Mouse (Mus musculus): Measurements from ENCODE around the gene Ppp1r12b. TPM values are rescaled to one million over a fixed set of nuclear protein-coding genes. Genes with fewer than 3 reads are reported as not detected.

The Ppp1r12b gene
- total and polyA plus RNA-seq, 2 experiments = 2.2 to 5.0 TPM

DNA sequence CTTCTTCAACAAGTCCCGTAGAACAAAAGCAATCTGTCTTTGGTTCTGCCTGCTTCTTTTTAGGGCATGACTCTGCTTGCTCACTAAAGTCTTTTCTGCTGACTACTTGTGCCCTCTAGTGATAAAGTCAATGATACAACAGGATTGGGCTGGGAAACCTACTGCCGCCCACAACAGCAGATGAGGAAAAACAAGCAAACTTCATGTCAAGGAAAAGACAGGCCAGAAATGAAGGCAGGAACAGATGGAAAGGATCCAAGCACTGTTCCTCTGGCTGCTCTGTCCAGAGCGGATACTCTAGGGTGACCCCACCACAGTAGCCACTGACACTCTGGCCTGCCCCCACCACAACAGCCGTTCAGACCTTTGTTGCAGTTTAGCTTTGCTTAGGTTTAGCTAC lies 126.1 kb downstream of the Ppp1r12b start:
- 79% methylated on average over 4 of the region's 4 CpGs for WGBS
- peak; percentile 21 for DNase-seq (ENCODE audit: extremely low read depth, low read depth, low spot score)
- no peaks in the 10 kb centered on the region for H3K27me3 ChIP-seq (ENCODE audit: control insufficient read depth, insufficient read depth, low read length)
- H3K4me1 ChIP-seq (ENCODE audit: control insufficient read depth, insufficient read depth, low read length) = no peaks in the 10 kb centered on the region
- no peak overlapping the region for H3K9ac ChIP-seq (ENCODE audit: low read depth, low read length)
- H3K79me2 ChIP-seq (ENCODE audit: control insufficient read depth, insufficient read depth, low read length) = no peaks in the 10 kb centered on the region
- H3K36me3 ChIP-seq (ENCODE audit: control insufficient read depth, insufficient read depth, low read length) = peaks cover 11% of the 10 kb centered on the region
- H3K4me3 ChIP-seq (ENCODE audit: insufficient read depth, low read depth, low read length) = no peak overlapping the region
- H3K27ac ChIP-seq (replicated peaks; ENCODE audit: insufficient read depth, low read depth, low read length) = no peak overlapping the region
- TF ChIP-seq CTCF (IDR thresholded peaks at IDR 0.05; ENCODE audit: low read depth, low read length) = 0 out of 2 replicates have a peak, but pooled peaks have one; percentile 9
- TF ChIP-seq POLR2A (IDR thresholded peaks at IDR 0.05; ENCODE audit: extremely low read depth, insufficient read depth, low read length) = no peak

DNA sequence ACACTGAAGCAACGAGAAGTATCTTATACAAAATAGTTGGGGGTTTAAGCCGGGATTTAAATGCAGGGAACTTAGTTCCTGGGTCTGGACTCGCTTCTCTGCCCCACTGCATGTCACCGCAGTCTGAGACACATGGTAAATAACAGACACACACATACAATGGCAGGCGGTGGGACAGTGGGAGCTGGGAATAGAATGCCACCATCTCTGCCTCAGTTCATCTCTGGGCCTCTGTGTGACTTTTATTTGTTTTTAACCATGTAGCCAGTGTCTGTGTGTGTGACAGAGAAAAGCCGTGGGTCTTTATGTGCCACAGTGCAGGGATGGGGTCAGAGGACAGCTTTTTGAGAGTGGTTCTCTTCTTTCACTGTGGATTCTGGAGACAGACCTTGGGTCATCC lies 130.8 kb downstream of the Ppp1r12b start:
- no peak for DNase-seq (ENCODE audit: extremely low read depth, low read depth, low spot score)
- no peak for TF ChIP-seq POLR2A (IDR thresholded peaks at IDR 0.05; ENCODE audit: extremely low read depth, insufficient read depth, low read length)
- TF ChIP-seq CTCF (IDR thresholded peaks at IDR 0.05; ENCODE audit: low read depth, low read length) = no peak
- WGBS = 91% methylated on average over 6 of the region's 6 CpGs
- Histone ChIP-seq H3K27me3 (ENCODE audit: control insufficient read depth, insufficient read depth, low read length) (no peaks in the 10 kb centered on the region), H3K27ac (replicated peaks; ENCODE audit: insufficient read depth, low read depth, low read length) (no peak overlapping the region), H3K9ac (ENCODE audit: low read depth, low read length) (no peak overlapping the region), H3K36me3 (ENCODE audit: control insufficient read depth, insufficient read depth, low read length) (0 out of 2 replicates have a peak, but pooled peaks cover 2% of the 10 kb centered on the region), H3K4me3 (ENCODE audit: insufficient read depth, low read depth, low read length) (no peak overlapping the region), H3K4me1 (ENCODE audit: control insufficient read depth, insufficient read depth, low read length) (no peaks in the 10 kb centered on the region), H3K79me2 (ENCODE audit: control insufficient read depth, insufficient read depth, low read length) (no peaks in the 10 kb centered on the region)

DNA sequence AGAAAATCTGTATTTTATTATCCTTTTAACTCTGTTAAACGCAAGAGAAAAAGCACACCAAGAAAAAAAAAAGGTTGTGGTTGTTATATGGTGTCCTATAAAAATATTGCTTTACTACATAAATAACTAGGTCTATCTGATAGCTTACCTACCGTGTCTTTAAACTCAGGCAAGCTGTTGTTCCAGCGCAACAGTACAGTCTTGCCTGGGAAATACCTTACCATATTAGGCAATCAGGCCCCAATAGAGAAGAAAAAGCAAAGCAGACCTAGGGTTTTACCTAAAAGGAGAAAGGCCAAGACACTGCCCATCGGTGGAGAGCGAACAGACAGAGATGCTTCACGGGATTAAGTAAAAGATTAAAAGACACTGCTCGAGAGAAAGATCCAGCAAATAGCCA lies 131.9 kb downstream of the Ppp1r12b start:
- no peak for DNase-seq (ENCODE audit: extremely low read depth, low read depth, low spot score)
- 82% methylated on average over 7 of the region's 7 CpGs for WGBS
- Histone ChIP-seq H3K27me3 (ENCODE audit: control insufficient read depth, insufficient read depth, low read length) (no peaks in the 10 kb centered on the region), H3K4me3 (ENCODE audit: insufficient read depth, low read depth, low read length) (no peak overlapping the region), H3K36me3 (ENCODE audit: control insufficient read depth, insufficient read depth, low read length) (0 out of 2 replicates have a peak, but pooled peaks cover 2% of the 10 kb centered on the region), H3K9ac (ENCODE audit: low read depth, low read length) (no peak overlapping the region), H3K4me1 (ENCODE audit: control insufficient read depth, insufficient read depth, low read length) (no peaks in the 10 kb centered on the region), H3K27ac (replicated peaks; ENCODE audit: insufficient read depth, low read depth, low read length) (no peak overlapping the region), H3K79me2 (ENCODE audit: control insufficient read depth, insufficient read depth, low read length) (no peaks in the 10 kb centered on the region)
- TF ChIP-seq POLR2A (IDR thresholded peaks at IDR 0.05; ENCODE audit: extremely low read depth, insufficient read depth, low read length) = no peak
- no peak for TF ChIP-seq CTCF (IDR thresholded peaks at IDR 0.05; ENCODE audit: low read depth, low read length)

DNA sequence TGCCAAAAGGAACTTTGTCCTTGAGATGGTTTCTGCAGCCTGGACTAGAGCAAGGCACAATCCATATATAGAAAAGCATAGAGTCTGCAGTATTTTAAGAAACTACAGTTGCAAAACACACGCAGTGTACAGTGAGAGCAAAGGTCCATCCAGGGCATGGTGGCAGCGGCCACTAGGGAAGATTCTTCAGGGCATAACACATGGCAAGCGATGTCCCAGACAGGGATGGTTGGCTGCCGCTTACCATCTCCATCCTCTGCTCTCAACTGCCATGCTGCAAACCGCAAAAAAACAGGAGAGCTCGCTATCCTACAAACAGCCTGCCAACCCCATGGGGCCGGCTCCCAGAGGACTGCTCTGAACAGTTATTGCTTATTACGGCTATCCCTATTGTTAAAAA lies 132.4 kb downstream of the Ppp1r12b start:
- 90% methylated on average over 8 of the region's 8 CpGs for WGBS
- Histone ChIP-seq H3K9ac (ENCODE audit: low read depth, low read length) (no peak overlapping the region), H3K4me3 (ENCODE audit: insufficient read depth, low read depth, low read length) (no peak overlapping the region), H3K4me1 (ENCODE audit: control insufficient read depth, insufficient read depth, low read length) (no peaks in the 10 kb centered on the region), H3K27me3 (ENCODE audit: control insufficient read depth, insufficient read depth, low read length) (no peaks in the 10 kb centered on the region), H3K27ac (replicated peaks; ENCODE audit: insufficient read depth, low read depth, low read length) (no peak overlapping the region), H3K79me2 (ENCODE audit: control insufficient read depth, insufficient read depth, low read length) (no peaks in the 10 kb centered on the region), H3K36me3 (ENCODE audit: control insufficient read depth, insufficient read depth, low read length) (0 out of 2 replicates have a peak, but pooled peaks cover 2% of the 10 kb centered on the region)
- TF ChIP-seq POLR2A (IDR thresholded peaks at IDR 0.05; ENCODE audit: extremely low read depth, insufficient read depth, low read length) = no peak
- TF ChIP-seq CTCF (IDR thresholded peaks at IDR 0.05; ENCODE audit: low read depth, low read length) = no peak
- no peak for DNase-seq (ENCODE audit: extremely low read depth, low read depth, low spot score)

DNA sequence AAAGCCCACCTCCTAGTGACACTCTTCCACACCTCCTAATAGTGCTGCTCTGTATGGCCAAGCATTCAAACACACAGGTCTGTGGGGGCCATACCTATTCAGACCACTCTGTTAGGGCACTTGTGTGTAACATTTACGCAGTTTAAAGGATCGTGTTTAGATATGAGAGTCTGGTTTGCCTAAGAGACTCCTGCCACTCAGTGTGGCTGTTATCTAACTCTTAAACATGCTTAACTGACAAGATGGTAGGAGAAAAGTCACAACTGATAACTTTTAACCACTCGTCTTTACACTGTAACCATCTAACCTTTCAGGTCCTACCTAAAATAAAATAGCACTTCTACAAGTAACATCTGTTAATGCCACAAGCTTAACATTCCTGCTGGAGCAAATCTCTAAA lies 134.9 kb downstream of the Ppp1r12b start:
- no peak for DNase-seq (ENCODE audit: extremely low read depth, low read depth, low spot score)
- no peak for TF ChIP-seq CTCF (IDR thresholded peaks at IDR 0.05; ENCODE audit: low read depth, low read length)
- Histone ChIP-seq H3K36me3 (ENCODE audit: control insufficient read depth, insufficient read depth, low read length) (no peaks in the 10 kb centered on the region), H3K27me3 (ENCODE audit: control insufficient read depth, insufficient read depth, low read length) (no peaks in the 10 kb centered on the region), H3K79me2 (ENCODE audit: control insufficient read depth, insufficient read depth, low read length) (no peaks in the 10 kb centered on the region), H3K27ac (replicated peaks; ENCODE audit: insufficient read depth, low read depth, low read length) (no peak overlapping the region), H3K4me1 (ENCODE audit: control insufficient read depth, insufficient read depth, low read length) (no peaks in the 10 kb centered on the region), H3K9ac (ENCODE audit: low read depth, low read length) (no peak overlapping the region), H3K4me3 (ENCODE audit: insufficient read depth, low read depth, low read length) (no peak overlapping the region)
- 96% methylated on average over 3 of the region's 3 CpGs for WGBS

DNA sequence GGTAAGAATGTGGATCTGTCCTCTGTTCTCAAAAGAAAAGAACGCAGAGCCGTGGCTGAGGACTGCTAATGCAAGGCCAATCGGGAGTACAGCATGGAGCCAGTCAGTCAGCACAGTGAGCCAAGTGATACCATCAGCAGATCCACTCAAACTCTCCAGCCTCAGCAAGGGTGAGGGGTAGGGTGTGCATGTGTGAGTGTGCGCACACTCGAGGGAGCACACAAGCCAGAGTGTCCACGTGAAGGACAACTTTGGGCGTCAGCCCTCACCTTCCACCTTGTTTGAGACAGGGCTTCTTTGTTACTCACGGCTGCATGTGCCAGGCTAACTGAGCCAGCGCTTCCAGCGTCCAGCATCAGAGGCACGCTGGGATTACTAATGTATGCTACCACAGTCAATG lies 136.5 kb downstream of the Ppp1r12b start:
- no peak for DNase-seq (ENCODE audit: extremely low read depth, low read depth, low spot score)
- 97% methylated on average over 11 of the region's 11 CpGs for WGBS
- no peak overlapping the region for H3K9ac ChIP-seq (ENCODE audit: low read depth, low read length)
- no peaks in the 10 kb centered on the region for H3K4me1 ChIP-seq (ENCODE audit: control insufficient read depth, insufficient read depth, low read length)
- TF ChIP-seq POLR2A (IDR thresholded peaks at IDR 0.05; ENCODE audit: extremely low read depth, insufficient read depth, low read length) (no peak), CTCF (IDR thresholded peaks at IDR 0.05; ENCODE audit: low read depth, low read length) (no peak)
- H3K36me3 ChIP-seq (ENCODE audit: control insufficient read depth, insufficient read depth, low read length) = no peaks in the 10 kb centered on the region
- no peaks in the 10 kb centered on the region for H3K79me2 ChIP-seq (ENCODE audit: control insufficient read depth, insufficient read depth, low read length)
- H3K27ac ChIP-seq (replicated peaks; ENCODE audit: insufficient read depth, low read depth, low read length) = no peak overlapping the region
- H3K4me3 ChIP-seq (ENCODE audit: insufficient read depth, low read depth, low read length) = no peak overlapping the region
- H3K27me3 ChIP-seq (ENCODE audit: control insufficient read depth, insufficient read depth, low read length) = no peaks in the 10 kb centered on the region

Data from liver, adult 2 months (tissue).